Mouse (Mus musculus) intestine, embryonic 15.5 days (tissue): ENCODE data around the gene Bmper. TPM values are rescaled to one million over a fixed set of nuclear protein-coding genes. Genes with fewer than 3 reads are reported as not detected.

Experiments
- ATAC-seq: fragments of 200-750 bp; cut with Nextera tagmentation; 2 replicates; pipeline ENCODE4 v1.8.0; 2017; ENCODE audit warnings: moderate TSS enrichment, moderate library complexity
- H3K27ac ChIP-seq: fragments of 300-500 bp; sonication (generic); 2 replicates; pipeline ENCODE4 v1.5.1; 2015; ENCODE audit warnings: mild to moderate bottlenecking, inconsistent platforms
- H3K27me3 ChIP-seq: fragments of 300-500 bp; sonication (generic); replicated peaks from 2 replicates; pipeline ENCODE4 v1.6.1; 2015; ENCODE audit warnings: inconsistent platforms
- H3K36me3 ChIP-seq: fragments of 300-500 bp; sonication (generic); 2 replicates; pipeline ENCODE4 v1.6.1; 2015; ENCODE audit warnings: inconsistent platforms
- H3K4me1 ChIP-seq: fragments of 300-500 bp; sonication (generic); replicated peaks from 2 replicates; pipeline ENCODE4 v1.6.1; 2015; ENCODE audit warnings: inconsistent platforms
- H3K4me2 ChIP-seq: fragments of 300-500 bp; sonication (generic); replicated peaks from 2 replicates; pipeline ENCODE4 v1.6.1; 2015; ENCODE audit warnings: mild to moderate bottlenecking, inconsistent platforms
- H3K4me3 ChIP-seq: fragments of 300-500 bp; sonication (generic); replicated peaks from 2 replicates; pipeline ENCODE4 v1.5.1; 2015; ENCODE audit warnings: inconsistent platforms
- H3K9ac ChIP-seq: fragments of 300-500 bp; sonication (generic); 2 replicates; pipeline ENCODE4 v1.6.1; 2015; ENCODE audit warnings: inconsistent platforms
- H3K9me3 ChIP-seq: fragments of 300-500 bp; sonication (generic); 2 replicates; pipeline ENCODE4 v1.6.1; 2016; ENCODE audit warnings: inconsistent platforms
- WGBS: fragments of 180-500 bp; shearing (Covaris S2); methylation state at CpG from one replicate; pipeline ENCODE4 v1.1.7; 2015; 5-methylcytosine and 5-hydroxymethylcytosine counted together
- polyA plus RNA-seq: library from polyadenylated mRNA; unstranded; fragments of >200 nt; fragmentation: Nextera tagmentation; extraction: Ambion mirVana; gene quantifications from 2 replicates; pipeline ENCODE4 v1.2.1, GENCODE M21; 2015

The Bmper gene
- polyA plus RNA-seq, 1 experiment from 2014 or later: 10.1 TPM

GRCm38 (mm10) chr9:23433238-23433637 is 210.4 kb downstream of the Bmper start:
- H3K9ac ChIP-seq: no peak overlapping the region

GRCm38 (mm10) chr9:23436751-23437150 is 213.9 kb downstream of the Bmper start:
- no peaks in the 10 kb centered on the region for H3K36me3 ChIP-seq

More at GRCm38 (mm10) chr9:23433238-23433637, 210.4 kb downstream of the Bmper start:
- ATAC-seq: no peak
- Histone ChIP-seq H3K9me3 (no peaks in the 10 kb centered on the region), H3K36me3 (no peaks in the 10 kb centered on the region), H3K4me3 (no peak overlapping the region), H3K4me2 (no peak overlapping the region), H3K27me3 (no peaks in the 10 kb centered on the region), H3K4me1 (no peaks in the 10 kb centered on the region), H3K27ac (no peak overlapping the region)
- 84% methylated on average over 3 of the region's 3 CpGs for WGBS

GRCm38 (mm10) chr9:23438662-23439061 is 215.8 kb downstream of the Bmper start:
- no peak overlapping the region for H3K9ac ChIP-seq
- H3K4me1 ChIP-seq: no peaks in the 10 kb centered on the region
- H3K36me3 ChIP-seq: no peaks in the 10 kb centered on the region
- H3K9me3 ChIP-seq: no peaks in the 10 kb centered on the region
- no peak for ATAC-seq
- no peak overlapping the region for H3K27ac ChIP-seq
- H3K4me3 ChIP-seq: no peak overlapping the region
- H3K4me2 ChIP-seq: no peak overlapping the region
- WGBS: 73% methylated on average over 9 of the region's 9 CpGs
- no peaks in the 10 kb centered on the region for H3K27me3 ChIP-seq

More at GRCm38 (mm10) chr9:23436751-23437150, 213.9 kb downstream of the Bmper start:
- Histone ChIP-seq H3K4me1 (no peaks in the 10 kb centered on the region), H3K27me3 (no peaks in the 10 kb centered on the region), H3K27ac (no peak overlapping the region), H3K9ac (no peak overlapping the region), H3K4me3 (no peak overlapping the region), H3K9me3 (no peaks in the 10 kb centered on the region), H3K4me2 (no peak overlapping the region)
- no peak for ATAC-seq
- WGBS: 73% methylated on average over 6 of the region's 6 CpGs

GRCm38 (mm10) chr9:23442168-23442567 is 219.3 kb downstream of the Bmper start:
- Histone ChIP-seq H3K4me3 (no peak overlapping the region), H3K9ac (no peak overlapping the region), H3K9me3 (no peaks in the 10 kb centered on the region), H3K27me3 (no peaks in the 10 kb centered on the region), H3K4me1 (no peaks in the 10 kb centered on the region), H3K27ac (no peak overlapping the region), H3K4me2 (no peak overlapping the region), H3K36me3 (no peaks in the 10 kb centered on the region)
- no peak for ATAC-seq
- WGBS: 61% methylated on average over 5 of the region's 5 CpGs

GRCm38 (mm10) chr9:23444975-23445374 is 222.1 kb downstream of the Bmper start:
- Histone ChIP-seq H3K9ac (no peak overlapping the region), H3K9me3 (no peaks in the 10 kb centered on the region), H3K27ac (no peak overlapping the region), H3K4me2 (no peak overlapping the region), H3K4me1 (no peaks in the 10 kb centered on the region), H3K27me3 (no peaks in the 10 kb centered on the region), H3K4me3 (no peak overlapping the region), H3K36me3 (no peaks in the 10 kb centered on the region)
- WGBS: 91% methylated on average over 4 of the region's 4 CpGs
- no peak for ATAC-seq

GRCm38 (mm10) chr9:23447271-23447961 is 224.5 kb downstream of the Bmper start:
- Histone ChIP-seq H3K36me3 (no peaks in the 10 kb centered on the region), H3K27me3 (no peaks in the 10 kb centered on the region), H3K4me2 (no peak overlapping the region), H3K4me3 (no peak overlapping the region), H3K27ac (no peak overlapping the region), H3K9ac (no peak overlapping the region), H3K4me1 (no peaks in the 10 kb centered on the region), H3K9me3 (no peaks in the 10 kb centered on the region)
- ATAC-seq: no peak
- WGBS: 47% methylated on average over 7 of the region's 7 CpGs

- no peaks in the 10 kb centered on the region for H3K9me3 ChIP-seq
- ATAC-seq: peak; percentile 93
- 27% methylated on average over 5 of the region's 5 CpGs for WGBS
Observed at GRCm38 (mm10) chr9:23453309-23453708, 230.4 kb downstream of the Bmper start.

GRCm38 (mm10) chr9:23457186-23457585 is 234.3 kb downstream of the Bmper start:
- ATAC-seq: no peak
- WGBS: 60% methylated on average over 3 of the region's 3 CpGs

More at GRCm38 (mm10) chr9:23453309-23453708, 230.4 kb downstream of the Bmper start:
- no peak overlapping the region for H3K27ac ChIP-seq
- no peak overlapping the region for H3K9ac ChIP-seq
- H3K4me2 ChIP-seq: no peak overlapping the region
- H3K36me3 ChIP-seq: no peaks in the 10 kb centered on the region
- H3K4me1 ChIP-seq: no peaks in the 10 kb centered on the region
- no peaks in the 10 kb centered on the region for H3K27me3 ChIP-seq
- H3K4me3 ChIP-seq: no peak overlapping the region

GRCm38 (mm10) chr9:23460721-23461120 is 237.8 kb downstream of the Bmper start:
- Histone ChIP-seq H3K27me3 (no peaks in the 10 kb centered on the region), H3K4me2 (no peak overlapping the region), H3K4me3 (no peak overlapping the region), H3K36me3 (no peaks in the 10 kb centered on the region), H3K9ac (no peak overlapping the region), H3K27ac (no peak overlapping the region), H3K4me1 (no peaks in the 10 kb centered on the region), H3K9me3 (no peaks in the 10 kb centered on the region)
- 66% methylated on average over 4 of the region's 4 CpGs for WGBS
- no peak for ATAC-seq

More at GRCm38 (mm10) chr9:23457186-23457585, 234.3 kb downstream of the Bmper start:
- H3K36me3 ChIP-seq: no peaks in the 10 kb centered on the region
- no peak overlapping the region for H3K4me2 ChIP-seq
- no peaks in the 10 kb centered on the region for H3K9me3 ChIP-seq
- H3K27me3 ChIP-seq: no peaks in the 10 kb centered on the region
- no peak overlapping the region for H3K4me3 ChIP-seq
- H3K4me1 ChIP-seq: no peaks in the 10 kb centered on the region
- H3K27ac ChIP-seq: no peak overlapping the region
- H3K9ac ChIP-seq: no peak overlapping the region

- 38% methylated on average over 3 of the region's 3 CpGs for WGBS
- Histone ChIP-seq H3K9ac (no peak overlapping the region), H3K27ac (no peak overlapping the region), H3K9me3 (no peaks in the 10 kb centered on the region), H3K4me2 (no peak overlapping the region), H3K36me3 (no peaks in the 10 kb centered on the region), H3K4me1 (no peaks in the 10 kb centered on the region), H3K4me3 (no peak overlapping the region), H3K27me3 (no peaks in the 10 kb centered on the region)
- ATAC-seq: no peak
Observed at GRCm38 (mm10) chr9:23462949-23463608, 240.2 kb downstream of the Bmper start.

GRCm38 (mm10) chr9:23464981-23465630 is 242.2 kb downstream of the Bmper start:
- Histone ChIP-seq H3K9me3 (no peaks in the 10 kb centered on the region), H3K27ac (no peak overlapping the region), H3K27me3 (no peaks in the 10 kb centered on the region), H3K36me3 (no peaks in the 10 kb centered on the region), H3K4me1 (no peaks in the 10 kb centered on the region), H3K4me3 (no peak overlapping the region), H3K9ac (no peak overlapping the region), H3K4me2 (no peak overlapping the region)
- ATAC-seq: no peak
- 80% methylated on average over 7 of the region's 7 CpGs for WGBS

GRCm38 (mm10) chr9:23469886-23470285 is 247.0 kb downstream of the Bmper start:
- Histone ChIP-seq H3K9me3 (no peaks in the 10 kb centered on the region), H3K27ac (no peak overlapping the region), H3K4me1 (no peaks in the 10 kb centered on the region), H3K27me3 (no peaks in the 10 kb centered on the region), H3K4me2 (no peak overlapping the region), H3K36me3 (no peaks in the 10 kb centered on the region), H3K4me3 (no peak overlapping the region), H3K9ac (no peak overlapping the region)
- ATAC-seq: no peak
- 28% methylated on average over 1 of the region's 1 CpGs for WGBS
